Mouse (Mus musculus) thymus, adult 2 months (tissue): ENCODE data around the gene Thrb.

Experiments
- CTCF ChIP-seq: fragments of 200-500 bp; IDR thresholded peaks from 2 replicates; pipeline ENCODE4 v1.5.1; 2012; ENCODE audit warnings: mild to moderate bottlenecking, control low read depth, low read length, moderate library complexity, borderline replicate concordance; ENCODE audit not compliant: control insufficient read depth, poor library complexity, insufficient read depth; ENCODE audit errors: extremely low read depth
- POLR2A ChIP-seq: fragments of 200-500 bp; IDR thresholded peaks from 2 replicates; pipeline ENCODE4 v1.6.1; 2012; ENCODE audit warnings: mild to moderate bottlenecking, low read length, control low read depth, moderate library complexity; ENCODE audit not compliant: control insufficient read depth, poor library complexity, insufficient read depth; ENCODE audit errors: extremely low read depth

GRCm38 (mm10) chr14:17905627-17906026, 245.6 kb downstream of the Thrb start:
- TF ChIP-seq POLR2A = no peak
- no peak for TF ChIP-seq CTCF
